Mouse (Mus musculus) C2C12 (cell line): ENCODE measurements at regions not wholly inside any gene's neighbourhood (a gene's known extent, or its start where the extent isn't known, plus 50 kb on each side); places are given as distances from the start of the nearest gene placed in this dataset.

ENCODE experiments used
- H3K27me3 ChIP-seq: one replicate; pipeline ENCODE4 v1.6.1; 2011; ENCODE audit not compliant: control insufficient read depth, insufficient read depth, insufficient read length
- H3K36me3 ChIP-seq: one replicate; pipeline ENCODE4 v1.6.1; 2011; ENCODE audit not compliant: control insufficient read depth, insufficient read depth
- H3K4me3 ChIP-seq: one replicate; pipeline ENCODE4 v1.5.1; 2011; ENCODE audit warnings: mild to moderate bottlenecking, control low read depth; ENCODE audit not compliant: poor library complexity, insufficient read depth, severe bottlenecking
- H3K79me2 ChIP-seq: one replicate; pipeline ENCODE4 v1.6.1; 2011; ENCODE audit not compliant: control insufficient read depth, insufficient read depth
- H3K79me3 ChIP-seq: one replicate; pipeline ENCODE4 v1.6.1; 2011; ENCODE audit warnings: low read depth, control low read depth
- H3ac ChIP-seq: one replicate; pipeline ENCODE3; 2011; ENCODE audit warnings: low read depth; ENCODE audit not compliant: control insufficient read depth, insufficient read length
- CEBPB ChIP-seq: IDR thresholded peaks from one replicate; pipeline ENCODE4 v1.6.1; 2011; ENCODE audit warnings: low read depth, mild to moderate bottlenecking, control low read depth, moderate library complexity
- CTCF ChIP-seq: IDR thresholded peaks from one replicate; pipeline ENCODE4 v1.5.1; 2011; ENCODE audit not compliant: control insufficient read depth, insufficient read depth, insufficient read length
- FOSL1 ChIP-seq: IDR thresholded peaks from one replicate; pipeline ENCODE4 v1.8.0; 2011; ENCODE audit warnings: mild to moderate bottlenecking, low read length; ENCODE audit not compliant: poor library complexity, insufficient read depth, severe bottlenecking
- MAX ChIP-seq: IDR thresholded peaks from one replicate; pipeline ENCODE4 v1.6.1; 2011; ENCODE audit warnings: mild to moderate bottlenecking, control low read depth
- MYOD1 ChIP-seq: IDR thresholded peaks from one replicate; pipeline ENCODE4 v1.6.1; 2011; ENCODE audit warnings: low read depth; ENCODE audit not compliant: control insufficient read depth, insufficient read length
- MYOG ChIP-seq: IDR thresholded peaks from one replicate; pipeline ENCODE4 v1.6.1; 2011; ENCODE audit not compliant: control insufficient read depth, insufficient read length; ENCODE audit errors: extremely low read depth
- USF1 ChIP-seq: IDR thresholded peaks from one replicate; pipeline ENCODE4 v1.6.1; 2011; ENCODE audit warnings: low read depth, mild to moderate bottlenecking, control low read depth, moderate library complexity

- H3K79me3 ChIP-seq: no peaks in the 10 kb centered on the region
- no peaks in the 10 kb centered on the region for H3K36me3 ChIP-seq
- no peaks in the 10 kb centered on the region for H3K79me2 ChIP-seq
- TF ChIP-seq CTCF (no peak), MAX (no peak), MYOD1 (no peak), USF1 (no peak), FOSL1 (no peak), CEBPB (no peak), MYOG (no peak)
- H3K27me3 ChIP-seq: no peaks in the 10 kb centered on the region
- H3ac ChIP-seq: no peak overlapping the region
- no peak overlapping the region for H3K4me3 ChIP-seq
Observed at GRCm38 (mm10) chr7:70748345-70748744, 381.8 kb upstream of the Nr2f2 start.

GRCm38 (mm10) chr7:70744296-70744695, 377.8 kb upstream of the Nr2f2 start:
- Histone ChIP-seq H3K79me3 (no peaks in the 10 kb centered on the region), H3K79me2 (no peaks in the 10 kb centered on the region), H3K36me3 (no peaks in the 10 kb centered on the region), H3K4me3 (no peak overlapping the region), H3ac (no peak overlapping the region), H3K27me3 (no peaks in the 10 kb centered on the region)
- TF ChIP-seq CTCF (no peak), MYOD1 (no peak)

- Histone ChIP-seq H3K27me3 (no peaks in the 10 kb centered on the region), H3K79me3 (no peaks in the 10 kb centered on the region), H3K79me2 (no peaks in the 10 kb centered on the region), H3K4me3 (no peak overlapping the region), H3K36me3 (no peaks in the 10 kb centered on the region), H3ac (no peak overlapping the region)
- TF ChIP-seq MAX (no peak), FOSL1 (no peak), USF1 (no peak), CTCF (no peak), MYOG (no peak), MYOD1 (no peak)
Observed at GRCm38 (mm10) chr7:70735591-70735990, 369.1 kb upstream of the Nr2f2 start.

- Histone ChIP-seq H3K36me3 (no peaks in the 10 kb centered on the region), H3ac (no peak overlapping the region), H3K79me2 (no peaks in the 10 kb centered on the region), H3K79me3 (no peaks in the 10 kb centered on the region), H3K4me3 (no peak overlapping the region), H3K27me3 (no peaks in the 10 kb centered on the region)
- TF ChIP-seq MYOG (no peak), MAX (no peak), MYOD1 (no peak), FOSL1 (no peak), CTCF (no peak), CEBPB (no peak), USF1 (no peak)
Observed at GRCm38 (mm10) chr7:70733501-70733900, 367.0 kb upstream of the Nr2f2 start.

GRCm38 (mm10) chr7:70729896-70730295, 363.4 kb upstream of the Nr2f2 start:
- no peaks in the 10 kb centered on the region for H3K27me3 ChIP-seq
- TF ChIP-seq CEBPB (no peak), FOSL1 (no peak), CTCF (no peak), USF1 (no peak), MYOD1 (no peak), MYOG (no peak), MAX (no peak)
- no peaks in the 10 kb centered on the region for H3K79me3 ChIP-seq
- no peaks in the 10 kb centered on the region for H3K36me3 ChIP-seq
- H3K4me3 ChIP-seq: no peak overlapping the region
- H3K79me2 ChIP-seq: no peaks in the 10 kb centered on the region
- H3ac ChIP-seq: no peak overlapping the region

GRCm38 (mm10) chr7:70718149-70718765, 351.7 kb upstream of the Nr2f2 start:
- no peak overlapping the region for H3K4me3 ChIP-seq
- H3ac ChIP-seq: no peak overlapping the region
- no peaks in the 10 kb centered on the region for H3K36me3 ChIP-seq
- H3K79me3 ChIP-seq: no peaks in the 10 kb centered on the region
- no peaks in the 10 kb centered on the region for H3K27me3 ChIP-seq
- TF ChIP-seq MYOG (no peak), CTCF (no peak), MYOD1 (no peak), CEBPB (no peak), MAX (no peak), FOSL1 (no peak), USF1 (no peak)
- H3K79me2 ChIP-seq: no peaks in the 10 kb centered on the region
